Mouse (Mus musculus) lung, postnatal 4 days (tissue): Measurements from ENCODE around the gene Nmrk2.

Experiments used
- DNase-seq, 2 experiments: peaks; one replicate each; pipeline ENCODE4 v3.0.0; 2021

The Nmrk2 gene

DNA sequence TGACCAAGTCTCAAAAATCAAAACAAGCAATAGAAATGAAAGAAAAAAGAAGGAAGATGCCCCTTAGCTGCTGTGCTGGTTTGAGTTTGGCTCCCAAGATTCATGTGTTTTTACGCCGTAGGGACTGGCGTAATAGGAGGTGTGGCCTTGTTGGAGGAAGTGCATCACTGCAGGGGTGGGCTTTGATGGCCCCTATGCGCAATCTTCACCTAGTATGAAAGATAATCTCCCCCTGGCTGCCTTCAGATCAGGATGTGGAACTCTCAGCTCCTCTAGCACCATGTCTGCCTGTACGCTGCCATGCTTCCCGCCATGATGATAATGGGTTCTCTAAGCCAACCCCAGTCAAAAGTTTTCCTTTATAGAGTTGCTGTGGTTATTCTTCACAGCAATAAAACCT is 14.4 kb upstream of the Nmrk2 start:
- DNase-seq, result no peak

DNA sequence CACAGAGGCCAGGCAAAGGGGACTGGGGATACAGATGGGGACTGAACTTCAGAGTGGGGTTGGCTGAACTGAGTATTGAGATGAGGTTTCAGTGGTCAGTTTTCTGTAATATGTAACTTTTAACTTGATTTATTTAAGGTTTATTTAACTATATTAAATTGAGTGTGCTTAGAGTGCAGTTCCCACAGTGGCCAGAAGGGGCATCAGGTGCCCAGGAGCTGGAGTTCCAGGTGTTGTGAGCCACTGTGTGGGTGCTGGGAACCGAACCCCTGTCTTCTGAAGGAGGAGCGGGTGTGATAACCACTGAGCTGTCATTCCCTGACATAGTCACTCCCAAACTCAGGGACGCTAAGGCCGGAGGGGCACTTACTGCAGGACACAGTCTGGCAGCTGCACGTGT is 8.3 kb upstream of the Nmrk2 start:
- DNase-seq, result no peak

DNA sequence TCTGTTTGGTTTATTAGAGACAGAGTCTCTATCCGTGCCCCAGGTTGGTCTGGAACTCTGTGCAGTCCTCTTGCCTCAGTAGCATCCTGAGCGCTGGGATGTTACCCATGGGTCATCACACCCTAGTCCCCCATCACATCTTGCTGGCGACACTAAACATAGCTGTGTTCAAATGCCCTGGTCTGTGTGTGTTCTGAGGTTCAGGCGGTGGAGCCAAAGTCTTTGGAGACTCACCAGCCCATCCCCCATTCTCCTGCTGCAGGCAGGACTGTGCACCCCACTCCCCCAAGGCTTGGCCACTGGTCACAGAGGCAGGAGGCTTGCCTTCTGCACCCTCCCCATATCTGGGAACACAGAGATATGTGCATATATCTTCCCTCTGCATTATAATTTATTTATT is 2.3 kb upstream of the Nmrk2 start:
- DNase-seq, result peak in 1 of 2 experiments; percentile 13

DNA sequence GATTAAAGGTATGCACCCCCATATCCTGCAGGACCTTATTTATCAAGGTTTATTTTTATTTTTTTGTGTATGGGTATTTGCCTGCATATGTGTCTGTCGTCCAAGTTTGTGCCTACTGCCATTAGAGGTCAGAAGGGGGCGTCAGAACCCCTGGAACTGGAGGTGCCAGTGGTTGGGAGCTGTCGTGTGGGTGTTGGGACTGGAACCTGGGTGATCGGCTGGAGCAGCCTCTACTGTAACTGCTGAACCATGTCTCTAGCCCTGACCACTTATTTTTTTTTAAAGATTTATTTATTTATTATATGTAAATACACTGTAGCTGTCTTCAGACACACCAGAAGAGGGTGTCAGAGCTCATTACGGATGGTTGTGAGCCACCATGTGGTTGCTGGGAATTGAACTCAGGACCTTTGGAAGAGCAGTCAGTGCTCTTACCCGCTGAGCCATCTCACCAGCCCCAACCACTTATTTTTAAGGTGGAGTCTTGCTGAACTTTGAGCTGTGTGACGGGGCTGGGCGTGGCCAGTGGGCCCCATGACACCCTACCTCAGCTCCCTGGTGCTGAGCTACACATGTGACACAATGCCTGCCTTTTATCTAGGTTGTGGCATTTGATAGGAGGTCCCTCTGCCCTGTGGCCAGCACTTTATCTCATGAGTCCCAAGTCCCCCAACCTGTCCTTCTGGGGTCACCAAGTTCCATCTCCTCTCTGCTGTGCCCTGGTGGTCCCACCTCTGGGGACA is 1.3 kb upstream of the Nmrk2 start:
- peak in 1 of 2 experiments; percentile 18 for DNase-seq

DNA sequence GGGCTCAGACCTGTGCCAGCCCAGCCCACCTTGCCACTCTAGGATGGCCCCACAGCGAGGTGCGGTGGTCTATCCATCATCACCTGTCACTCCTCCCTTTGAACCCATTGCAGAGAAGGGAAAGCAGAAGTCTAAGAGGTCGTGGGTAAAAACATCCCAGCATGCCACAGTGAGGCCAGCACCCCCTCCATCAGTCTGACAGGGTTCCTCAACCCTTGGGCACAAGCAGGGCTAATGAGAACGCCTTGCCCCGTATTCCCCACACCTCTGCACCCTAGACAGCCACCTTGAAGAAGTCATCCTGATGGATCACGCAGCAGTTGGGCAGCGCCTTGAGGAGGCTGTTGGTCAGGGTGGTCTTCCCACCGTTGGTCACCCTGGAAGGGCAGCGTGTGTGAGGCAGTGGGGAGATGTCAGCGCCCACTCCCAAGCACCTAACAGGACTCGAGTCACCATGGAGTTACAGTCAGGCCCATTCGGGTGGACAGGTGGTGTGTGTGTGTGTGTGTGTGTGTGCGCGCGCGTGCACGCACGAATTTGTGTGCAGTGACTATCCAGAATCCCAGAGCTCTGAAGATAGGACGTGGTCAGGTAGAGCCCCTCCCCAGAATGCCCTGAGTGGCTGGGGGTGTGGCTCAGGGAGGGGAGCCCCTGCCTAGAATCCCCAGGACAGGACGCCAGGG is 1.1 kb downstream of the Nmrk2 start:
- DNase-seq, result no peak

DNA sequence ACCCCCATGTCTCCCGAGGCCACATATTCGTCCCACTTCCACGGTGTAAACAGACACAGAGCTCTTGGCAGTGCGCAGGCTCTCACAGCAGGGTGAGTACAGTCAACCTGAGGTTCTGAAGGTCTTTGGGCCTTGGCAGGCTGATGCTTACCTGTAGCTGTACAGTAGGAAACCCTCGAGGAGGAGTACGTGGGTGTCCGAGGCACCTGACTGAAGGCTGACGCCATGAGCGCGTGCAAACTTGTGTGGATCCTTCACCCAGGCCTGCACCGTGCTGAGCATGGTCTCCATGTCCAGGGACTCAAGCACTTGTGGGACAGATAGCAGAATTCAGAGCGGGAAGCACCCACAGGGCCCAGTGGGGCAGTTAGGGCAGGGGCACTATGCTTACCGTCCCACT is 1.7 kb downstream of the Nmrk2 start:
- peak in 1 of 2 experiments; percentile 17 for DNase-seq

DNA sequence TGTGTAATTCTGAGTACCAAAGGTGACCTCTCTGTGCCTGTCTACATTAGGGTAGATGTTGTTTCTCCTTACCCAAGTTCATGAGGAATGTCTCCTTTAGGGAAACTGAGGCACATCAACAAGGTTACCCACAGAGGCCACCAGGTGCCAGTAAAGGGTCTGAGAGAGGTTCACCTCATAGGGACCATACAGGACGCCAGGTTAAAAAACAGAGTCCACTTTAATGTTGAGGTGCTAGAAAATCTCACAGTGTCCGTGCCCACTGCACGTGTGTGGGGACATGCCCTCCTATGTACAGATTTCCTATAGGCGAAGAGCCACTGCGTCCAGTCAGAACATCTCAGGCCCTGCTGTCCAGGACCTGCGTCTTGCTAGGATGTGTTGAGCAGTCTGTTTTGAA is 2.9 kb downstream of the Nmrk2 start:
- no peak for DNase-seq

DNA sequence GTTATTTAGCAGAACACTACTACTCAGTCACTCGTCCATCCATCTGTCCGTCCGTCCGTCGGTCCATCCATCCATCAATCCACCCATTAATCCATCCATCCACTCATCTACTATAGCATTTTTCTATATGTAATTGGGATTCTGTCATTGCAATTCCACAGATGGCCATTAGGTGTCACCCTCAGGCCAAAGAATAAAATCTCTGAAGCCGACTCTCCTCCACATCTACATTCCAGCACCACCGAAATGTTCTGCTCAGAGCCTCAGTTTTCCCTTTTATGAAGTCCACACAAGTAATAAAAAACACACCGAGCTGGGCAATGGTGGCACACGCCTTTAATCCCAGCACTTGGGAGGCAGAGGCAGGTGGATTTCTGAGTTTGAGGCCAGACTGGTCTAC is 3.6 kb downstream of the Nmrk2 start:
- peak in 1 of 2 experiments; percentile 78 for DNase-seq

DNA sequence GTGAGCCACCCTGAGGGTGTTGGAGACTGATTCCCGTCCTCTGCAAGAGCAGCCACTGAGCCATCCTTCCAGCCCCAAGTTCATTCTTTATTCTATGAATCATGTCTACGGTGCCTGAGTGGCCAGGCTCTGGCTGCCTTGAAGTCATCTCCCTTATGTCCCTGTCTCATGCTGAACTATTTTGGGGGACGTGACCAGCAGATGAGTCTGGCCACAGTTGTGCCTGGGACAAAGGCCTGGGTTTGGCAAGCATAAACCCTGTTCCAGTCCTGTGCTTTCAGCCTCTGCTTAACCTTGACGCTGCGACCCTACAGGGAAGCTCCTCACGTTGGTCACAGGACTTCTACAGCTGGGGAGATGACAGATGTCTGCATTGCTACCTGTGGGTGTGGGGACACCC is 4.5 kb downstream of the Nmrk2 start:
- no peak for DNase-seq

DNA sequence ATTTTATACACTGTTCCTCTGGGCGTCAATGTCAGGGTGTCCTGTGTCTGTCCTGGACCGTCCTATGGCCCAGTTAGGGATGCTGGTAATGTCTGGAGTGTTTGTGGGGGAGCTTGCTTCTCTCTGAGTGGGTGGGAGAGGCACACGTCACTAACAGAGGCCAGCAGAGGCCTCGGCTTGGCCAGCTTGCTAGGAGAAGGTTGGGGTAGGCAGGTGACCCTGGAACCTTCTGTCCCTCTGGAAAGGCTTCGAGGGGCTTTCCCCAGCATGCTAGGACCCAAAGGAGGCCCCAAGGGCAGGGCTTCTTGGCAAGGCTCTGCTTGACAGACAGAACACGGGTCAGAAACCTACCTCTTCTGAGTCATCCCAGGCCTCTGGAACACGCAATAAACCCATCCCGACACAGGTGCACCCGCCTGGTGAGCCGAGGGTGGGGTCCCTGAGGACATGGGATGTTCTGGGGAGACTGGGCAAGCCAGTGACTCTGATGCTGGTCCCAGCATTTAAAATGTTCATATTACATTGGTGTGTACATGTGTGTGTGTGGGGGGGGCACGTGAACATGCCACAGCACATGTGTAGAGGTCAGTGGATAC is 5.3 kb downstream of the Nmrk2 start:
- DNase-seq, result no peak

DNA sequence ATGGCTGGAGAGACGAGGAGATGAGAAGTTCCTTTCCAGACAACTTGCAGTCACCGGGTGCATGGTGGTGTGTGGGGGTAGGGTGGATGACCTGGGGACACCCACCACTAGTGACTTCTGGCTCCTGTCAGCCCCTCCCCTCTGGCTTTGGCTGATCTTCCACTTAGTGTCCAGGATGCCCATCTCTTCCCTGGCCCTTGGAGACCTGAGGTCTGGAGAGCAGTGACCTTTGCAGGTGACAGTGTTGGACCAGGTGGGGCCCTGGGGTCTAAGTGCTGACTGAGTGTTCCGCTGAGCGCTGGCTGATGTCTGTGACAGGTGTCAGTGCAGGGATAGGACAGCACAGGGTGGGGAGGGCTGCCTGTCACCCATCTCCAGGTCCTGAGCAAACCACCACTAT is 6.6 kb downstream of the Nmrk2 start:
- DNase-seq, result no peak

DNA sequence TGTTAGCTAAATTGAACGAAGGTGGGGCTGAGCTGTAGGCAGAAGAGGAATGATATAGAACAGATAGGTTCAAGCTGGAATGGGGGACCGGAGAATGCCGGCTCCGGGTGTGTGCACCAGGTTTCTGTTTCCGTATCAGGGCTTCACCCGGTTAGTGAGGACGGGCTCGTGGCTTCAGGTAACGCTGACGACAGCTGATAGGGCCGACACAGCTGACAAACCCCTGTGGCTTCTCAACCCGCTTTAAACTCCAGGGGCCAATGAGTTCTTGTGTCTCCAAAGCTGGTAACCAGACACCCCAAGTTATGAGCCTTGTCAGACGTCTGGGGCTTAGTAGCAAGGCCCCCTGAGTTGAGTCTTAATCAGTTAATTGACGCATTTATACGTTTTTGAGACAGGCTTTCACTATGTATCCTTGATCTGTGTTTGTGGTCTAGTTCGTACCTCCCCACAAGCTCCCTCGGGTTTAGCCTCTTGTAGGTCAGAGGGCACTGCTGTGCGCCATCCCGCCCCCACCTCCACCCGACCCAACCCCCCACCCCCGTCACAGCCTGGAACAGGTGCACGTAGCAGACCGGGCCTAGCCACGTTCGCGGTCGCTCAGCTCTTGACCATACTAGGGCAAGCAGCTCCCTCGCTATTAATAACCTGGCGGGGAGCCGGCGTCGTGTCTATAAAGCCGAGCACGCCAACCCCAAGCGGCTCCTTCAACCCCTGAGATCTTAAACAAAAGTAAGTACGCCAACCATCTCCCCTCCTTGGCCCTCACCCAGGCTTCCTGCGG is 7.7 kb downstream of the Nmrk2 start:
- peak; percentile 64 to 77 for DNase-seq

DNA sequence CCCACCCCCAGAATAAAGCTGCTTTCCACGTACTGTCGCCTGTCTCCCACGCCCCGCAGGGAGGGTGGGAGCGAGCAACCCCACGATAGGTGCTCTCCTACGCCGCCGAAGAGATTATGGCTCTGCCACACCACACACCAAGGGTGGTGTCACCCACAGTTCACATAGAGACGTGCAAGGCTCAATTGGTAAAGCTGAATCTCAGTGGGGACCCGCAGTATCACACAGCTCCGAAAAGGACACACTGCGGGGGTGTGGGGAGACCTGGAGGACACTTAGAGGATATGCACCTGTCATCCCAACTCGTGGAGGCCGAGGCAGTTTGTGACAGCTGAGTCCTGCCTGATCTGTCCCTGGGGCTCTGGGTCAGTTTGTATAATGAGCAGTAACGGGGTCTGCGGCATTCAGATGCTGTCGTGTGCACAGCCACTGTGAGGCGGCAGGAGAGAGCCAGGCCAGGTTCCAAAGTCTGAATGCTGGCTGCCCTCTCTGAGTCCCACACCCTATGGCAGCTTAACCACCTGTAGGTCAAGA is 8.8 kb downstream of the Nmrk2 start:
- DNase-seq, result peak; percentile 32 to 33

DNA sequence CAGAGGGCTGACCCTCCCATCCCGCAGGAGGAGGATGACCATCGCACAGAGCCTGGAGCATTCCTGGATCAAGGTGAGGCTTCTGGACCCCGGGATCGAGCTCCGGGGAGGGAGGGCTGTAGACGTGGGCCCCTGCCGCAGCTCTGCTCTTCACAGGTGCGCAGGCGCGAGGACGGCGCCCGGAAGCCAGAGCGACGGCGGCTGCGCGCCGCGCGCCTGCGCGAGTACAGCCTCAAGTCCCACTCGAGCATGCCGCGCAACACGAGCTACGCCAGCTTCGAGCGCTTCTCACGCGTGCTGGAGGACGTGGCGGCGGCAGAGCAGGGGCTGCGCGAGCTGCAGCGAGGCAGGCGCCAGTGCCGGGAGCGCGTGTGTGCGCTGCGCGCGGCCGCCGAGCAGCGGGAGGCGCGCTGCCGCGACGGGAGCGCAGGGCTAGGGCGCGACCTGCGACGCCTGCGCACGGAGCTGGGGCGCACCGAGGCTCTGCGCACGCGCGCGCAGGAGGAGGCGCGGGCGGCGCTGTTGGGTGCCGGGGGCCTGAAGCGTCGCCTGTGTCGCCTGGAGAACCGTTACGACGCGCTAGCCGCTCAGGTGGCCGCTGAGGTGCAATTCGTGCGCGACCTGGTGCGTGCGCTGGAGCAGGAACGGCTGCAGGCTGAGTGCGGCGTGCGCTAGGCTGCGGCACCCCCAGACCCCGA is 9.4 kb downstream of the Nmrk2 start:
- DNase-seq, result peak; percentile 87 to 93

DNA sequence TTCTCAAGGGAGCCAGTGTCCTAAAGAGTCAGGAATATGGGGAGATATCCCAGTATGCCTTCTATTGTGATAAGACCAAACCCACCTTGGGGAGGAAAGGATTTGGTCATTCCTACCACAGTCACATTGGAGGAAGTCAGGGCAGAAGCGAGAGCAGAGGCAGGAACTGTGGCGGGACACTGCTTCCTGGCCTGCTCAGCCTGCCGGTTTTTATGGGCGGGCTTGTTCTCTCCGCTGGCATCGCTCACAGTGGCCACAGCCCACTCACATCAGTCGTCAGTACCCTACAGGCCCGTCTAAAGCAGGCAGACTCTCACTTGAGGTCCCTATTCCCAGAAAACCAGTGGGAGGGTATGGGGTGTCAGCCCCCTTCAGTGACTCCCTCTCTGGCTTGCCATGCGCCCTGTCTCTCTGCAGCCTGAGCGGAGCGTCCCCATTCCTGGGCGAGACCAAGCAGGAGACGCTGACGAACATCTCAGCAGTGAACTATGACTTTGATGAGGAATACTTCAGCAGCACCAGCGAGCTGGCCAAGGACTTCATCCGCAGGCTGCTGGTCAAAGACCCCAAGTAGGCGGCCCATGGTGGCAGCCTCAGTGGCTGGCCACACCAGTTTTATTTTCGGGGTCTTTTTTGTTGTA is 10.4 kb downstream of the Nmrk2 start:
- DNase-seq, result peak; percentile 55 to 72

DNA sequence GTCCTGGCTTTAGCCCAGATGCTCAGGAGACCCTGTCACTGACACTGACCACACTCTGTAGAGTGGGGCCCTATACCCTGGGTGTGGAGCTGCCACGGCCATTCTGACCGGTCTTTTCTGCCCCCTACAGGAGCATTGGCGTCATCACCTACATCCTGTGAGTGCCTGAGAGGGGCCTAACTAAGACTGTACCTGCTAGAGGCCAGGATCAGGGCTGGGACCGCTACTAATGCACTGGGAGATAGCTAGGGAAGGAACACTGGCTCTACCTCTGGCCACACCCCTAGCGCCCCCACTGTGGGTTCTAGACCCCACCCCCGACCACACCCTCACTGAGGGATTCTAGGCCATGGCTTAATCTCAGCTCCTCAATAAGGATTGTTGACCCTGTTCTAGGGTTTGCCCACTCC is 10.9 kb downstream of the Nmrk2 start:
- DNase-seq, result peak; percentile 42 to 44

DNA sequence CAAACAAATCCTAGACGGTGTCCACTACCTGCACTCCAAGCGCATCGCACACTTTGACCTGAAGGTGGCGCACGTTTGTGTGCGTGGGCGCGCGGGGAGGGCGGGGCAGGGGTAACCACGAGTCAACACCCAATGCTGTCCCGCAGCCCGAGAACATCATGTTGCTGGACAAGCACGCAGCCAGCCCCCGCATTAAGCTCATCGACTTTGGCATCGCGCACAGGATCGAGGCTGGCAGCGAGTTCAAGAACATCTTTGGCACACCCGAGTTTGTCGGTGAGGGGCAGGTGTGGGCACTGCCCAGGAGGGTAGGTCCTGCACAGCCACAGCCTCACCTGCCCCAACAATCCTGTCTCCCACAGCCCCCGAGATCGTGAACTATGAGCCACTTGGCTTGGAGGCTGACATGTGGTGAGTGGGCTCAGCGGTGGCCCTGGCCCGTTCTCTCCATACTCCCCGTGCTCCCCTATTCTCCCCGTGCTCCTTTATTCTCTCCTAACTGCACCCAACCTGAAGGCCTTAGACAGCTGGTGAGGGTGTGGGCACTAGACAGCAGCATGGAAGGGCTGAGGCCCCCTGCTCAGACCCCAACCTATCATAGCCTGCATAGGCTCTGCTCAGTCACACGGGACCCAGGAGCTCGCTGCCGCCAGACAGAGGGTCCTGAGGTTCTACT is 11.5 kb downstream of the Nmrk2 start:
- peak; percentile 53 to 66 for DNase-seq

DNA sequence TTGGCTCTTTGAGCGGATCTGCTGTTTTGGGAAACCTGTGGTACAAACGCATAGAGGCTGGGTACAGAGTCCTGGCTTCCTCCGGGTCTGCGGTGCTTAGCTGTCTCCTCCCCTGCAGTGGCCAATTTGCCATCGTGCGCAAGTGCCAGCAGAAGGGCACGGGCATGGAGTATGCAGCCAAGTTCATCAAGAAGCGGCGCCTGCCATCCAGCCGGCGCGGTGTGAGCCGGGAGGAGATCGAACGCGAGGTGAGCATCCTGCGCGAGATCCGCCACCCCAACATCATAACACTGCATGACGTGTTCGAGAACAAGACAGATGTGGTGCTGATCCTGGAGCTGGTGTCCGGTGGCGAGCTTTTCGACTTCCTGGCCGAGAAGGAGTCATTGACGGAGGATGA is 12.0 kb downstream of the Nmrk2 start:
- DNase-seq, result no peak

DNA sequence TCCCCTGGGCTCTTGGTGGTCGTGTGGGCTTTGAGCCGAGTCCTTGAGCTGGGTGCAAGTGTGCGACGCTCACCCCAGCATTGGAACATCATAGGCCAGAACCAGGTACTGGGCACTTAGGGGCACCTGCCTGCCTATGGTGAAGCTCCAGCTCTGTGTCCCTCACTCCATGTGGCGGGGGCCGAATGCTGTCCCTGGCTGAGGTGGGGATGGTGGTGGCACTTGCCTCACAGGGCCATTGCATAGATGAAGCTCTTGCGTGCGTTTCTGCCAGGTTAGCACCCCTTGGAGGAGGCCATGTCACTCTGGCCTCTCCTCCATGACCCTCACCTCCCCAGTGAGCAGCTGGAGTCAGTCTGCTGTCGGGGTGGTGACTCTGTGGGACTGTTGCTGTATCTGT is 14.7 kb downstream of the Nmrk2 start:
- peak in 1 of 2 experiments; percentile 25 for DNase-seq

DNA sequence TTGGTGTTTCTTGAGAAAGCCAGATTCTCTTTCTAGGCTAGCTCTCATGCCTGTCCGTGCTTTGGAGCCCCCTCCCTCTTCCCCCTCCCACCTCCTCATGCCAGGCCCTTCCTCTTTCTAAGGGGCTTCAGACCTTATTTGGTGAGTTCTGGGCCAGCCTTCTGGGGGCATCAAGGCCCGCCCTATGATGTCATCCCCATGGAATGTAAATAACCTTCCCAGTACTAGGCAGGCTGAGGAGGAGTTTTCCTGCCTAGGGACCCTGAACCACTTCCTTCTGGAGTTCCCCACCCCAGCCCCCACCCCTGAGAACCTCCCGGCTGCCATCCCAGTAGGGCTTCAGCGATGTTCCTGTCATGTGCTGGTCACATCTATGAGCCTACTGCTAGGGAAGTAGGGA is 17.1 kb downstream of the Nmrk2 start:
- DNase-seq, result peak; percentile 71 to 77

DNA sequence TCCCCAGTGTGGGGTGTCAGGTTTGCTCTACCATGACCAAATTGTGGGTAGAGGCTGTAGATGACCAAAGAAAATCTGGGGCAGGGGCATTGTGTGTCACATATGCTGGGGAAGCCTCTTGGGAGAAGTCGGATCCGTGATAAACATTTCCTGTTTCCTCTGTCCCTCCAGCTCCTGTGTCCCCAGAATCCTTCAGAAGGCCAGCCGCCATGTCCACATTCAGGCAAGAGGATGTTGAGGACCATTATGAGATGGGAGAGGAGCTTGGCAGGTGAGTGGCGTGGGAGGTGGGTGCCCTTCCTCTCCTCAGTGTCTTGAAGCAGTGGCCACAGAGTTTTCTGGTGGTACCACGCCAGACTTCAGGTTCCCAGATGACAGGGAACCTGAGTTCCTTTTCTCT is 18.0 kb downstream of the Nmrk2 start, which contains the start of gene 4930442H23Rik:
Gene 4930442H23Rik (minus strand): TSS at position 45 of the 400 bp plus-strand sequence.
- DNase-seq, result peak in 1 of 2 experiments; percentile 23
